Mouse (Mus musculus): ENCODE data around the gene Cds1.

DNA sequence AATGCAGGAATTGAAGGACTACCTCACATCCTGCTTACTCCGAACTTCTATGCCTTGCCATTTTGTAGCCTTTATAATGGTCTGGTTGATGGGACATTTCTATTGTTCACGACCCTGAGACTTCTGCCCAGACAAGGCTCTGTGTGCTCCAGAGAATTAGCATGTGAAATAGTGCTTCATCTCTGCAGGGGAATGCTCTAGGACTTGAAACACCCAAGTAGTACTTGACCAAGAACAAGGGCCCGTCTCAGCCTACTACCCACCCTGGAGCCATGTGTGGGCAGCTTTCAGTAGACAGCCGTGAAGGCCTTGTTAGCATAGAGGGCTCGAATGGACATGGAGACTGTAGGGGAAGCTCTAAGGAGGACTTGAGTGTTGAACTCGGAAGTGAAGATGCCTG is 2.6 kb downstream of the Cds1 start:
- TF ChIP-seq TCF12 (IDR thresholded peaks at IDR 0.05; ENCODE audit: low read depth, low read length): no peak
- no peak for TF ChIP-seq GATA1 (IDR thresholded peaks at IDR 0.05; ENCODE audit: low read depth, low read length)
- no peak for TF ChIP-seq CTCF (IDR thresholded peaks at IDR 0.05 in 2 of 3, conservative IDR thresholded peaks at IDR 0.05 in 1 of 3; ENCODE audit: control insufficient read depth in 1 of 3, insufficient read depth in 1 of 3, low read depth in 2 of 3, low read length in 3 of 3, poor library complexity in 1 of 3, severe bottlenecking in 1 of 3)
- no peak for TF ChIP-seq USF2 (IDR thresholded peaks at IDR 0.05; ENCODE audit: borderline replicate concordance in 1 of 2, insufficient read depth in 1 of 2, low read depth in 1 of 2, low read length in 2 of 2)
- TF ChIP-seq ETS1 (IDR thresholded peaks at IDR 0.05; ENCODE audit: low read depth, low read length): no peak
- TF ChIP-seq HCFC1 (IDR thresholded peaks at IDR 0.05; ENCODE audit: low read depth, low read length): no peak
- TF ChIP-seq MXI1 (IDR thresholded peaks at IDR 0.05; ENCODE audit: low read depth, low read length): no peak
- no peak for TF ChIP-seq USF1 (IDR thresholded peaks at IDR 0.05; ENCODE audit: low read depth, low read length)
- no peak for TF ChIP-seq EP300 (IDR thresholded peaks at IDR 0.05; ENCODE audit: low read depth in 1 of 2, low read length in 2 of 2)
- TF ChIP-seq ELF1 (IDR thresholded peaks at IDR 0.05; ENCODE audit: low read depth, low read length): no peak
- TF ChIP-seq POLR2AphosphoS5 (IDR thresholded peaks at IDR 0.05; ENCODE audit: borderline replicate concordance, low read depth, low read length): no peak

All from MEL (cell line).